Mouse (Mus musculus) right cerebral cortex, adult 2 months (tissue): ENCODE results near the gene Ddx19b.
"Not testable (repeated sequence)": the region's sequence is repeated elsewhere in the genome, so short reads cannot be mapped to it uniquely, and the experiment has no call there.

Source experiments
- DNase-seq, 2 experiments: peaks; one replicate each; pipeline ENCODE4 v3.0.0; 2021 to 2022; ENCODE audit warnings: low spot score in 2 of 2

Ddx19b gene

DNA sequence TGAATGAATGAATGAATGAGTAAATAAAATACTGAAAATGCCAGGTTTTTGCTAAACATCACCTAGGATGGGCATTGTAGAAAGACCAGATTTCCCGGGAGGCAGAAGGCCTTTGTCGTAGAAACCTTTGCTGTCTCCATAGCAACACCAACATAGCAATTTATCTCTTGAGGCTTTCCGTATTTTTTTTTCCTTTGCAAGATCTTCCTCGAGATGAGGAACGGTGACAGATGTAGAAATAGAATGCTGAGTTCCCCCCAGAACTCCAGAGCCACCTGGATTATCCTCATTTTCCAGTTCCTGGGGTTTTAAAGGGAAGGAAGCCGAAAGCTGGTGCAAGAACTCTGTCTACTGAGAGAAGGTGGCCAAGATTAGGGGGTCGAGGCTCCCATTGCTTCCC, 66.9 kb downstream of the Ddx19b start:
- DNase-seq: no peak

DNA sequence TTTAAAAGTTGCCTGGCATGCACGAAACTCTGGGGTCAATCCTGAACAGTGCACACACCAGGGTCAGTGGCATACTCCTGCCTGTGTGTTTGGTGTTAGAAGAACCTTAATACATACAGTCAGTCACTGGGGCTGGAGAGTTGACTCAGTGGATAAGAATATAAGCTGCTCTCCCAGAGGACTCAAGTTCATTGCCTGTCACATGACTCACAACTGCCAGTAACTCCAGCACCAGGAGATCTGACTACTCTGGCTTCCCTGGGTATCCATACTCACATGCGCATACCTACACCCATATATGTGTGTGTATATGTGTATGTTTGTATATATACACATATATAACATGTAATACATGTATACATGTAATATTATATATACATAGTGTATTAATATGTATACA, 68.5 kb downstream of the Ddx19b start:
- DNase-seq: no peak

DNA sequence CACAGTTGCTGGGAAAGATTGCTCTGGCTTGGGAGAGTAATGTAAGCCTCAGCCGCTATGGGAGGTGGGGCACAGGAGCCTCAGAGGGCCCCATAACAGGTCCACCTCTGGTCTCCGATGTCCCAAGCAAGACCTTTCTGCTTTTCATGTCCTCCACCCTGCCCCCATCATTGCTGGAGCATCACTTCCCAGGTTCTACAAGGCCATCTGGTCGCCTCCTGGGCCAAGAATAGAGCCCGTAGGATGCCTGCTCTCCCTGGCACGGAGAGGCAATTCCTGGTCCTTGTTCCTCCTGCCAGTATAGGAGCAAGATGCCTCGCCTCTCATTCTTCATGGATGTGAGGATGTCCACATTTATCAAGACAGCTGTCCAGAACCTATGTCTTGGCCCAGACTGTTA, 71.6 kb downstream of the Ddx19b start:
- no peak for DNase-seq

DNA sequence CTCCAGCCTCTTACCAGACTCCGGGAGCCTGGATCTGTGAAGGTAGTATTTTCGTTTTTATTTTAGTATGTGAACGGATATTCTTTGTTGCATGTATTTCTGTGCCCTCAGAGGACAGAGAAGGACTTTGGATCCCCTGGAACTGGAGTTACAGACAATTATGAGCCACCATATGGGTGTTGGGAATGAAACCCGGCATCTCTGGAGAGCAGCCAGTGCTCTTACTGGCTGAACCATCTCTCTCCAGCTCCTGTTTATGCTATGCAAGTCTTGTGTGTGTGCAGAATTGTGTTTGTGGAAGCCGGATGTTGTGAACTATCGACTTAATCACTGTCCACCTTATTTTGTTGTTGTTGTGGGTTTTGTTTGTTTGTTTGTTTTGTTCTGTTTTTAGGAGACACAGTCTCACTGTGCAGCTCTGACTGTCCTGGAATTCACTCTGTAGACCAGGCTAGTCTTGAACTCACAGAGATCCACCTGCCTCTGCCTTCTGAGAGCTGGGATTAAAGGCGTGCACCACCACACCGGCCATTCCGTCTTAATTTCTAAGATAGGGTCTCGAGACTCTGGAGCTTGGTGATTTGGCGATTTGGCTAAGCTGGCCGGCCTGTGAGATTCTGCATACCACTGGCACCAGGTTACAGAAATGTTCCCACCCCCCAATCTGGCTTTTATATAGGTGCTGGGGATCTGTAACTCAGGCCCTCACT, 72.3 kb downstream of the Ddx19b start:
- DNase-seq: no peak

DNA sequence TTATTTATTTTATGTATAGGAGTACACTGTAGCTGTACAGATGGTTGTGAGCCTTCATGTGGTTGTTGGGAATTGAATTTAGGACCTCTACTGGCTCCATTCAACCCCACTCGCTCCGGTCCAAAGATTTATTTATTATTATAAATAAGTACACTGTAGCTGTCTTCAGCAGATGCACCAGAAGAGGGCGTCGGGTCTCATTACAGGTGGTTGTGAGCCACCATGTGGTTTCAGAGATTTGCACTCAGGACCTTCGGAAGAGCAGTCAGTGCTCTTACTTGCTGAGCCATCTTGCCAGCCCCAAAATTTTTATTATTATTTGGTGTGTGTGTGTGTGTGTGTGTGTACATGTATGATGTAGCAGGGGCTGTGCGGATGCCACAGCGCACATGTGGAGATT, 73.0 kb downstream of the Ddx19b start:
- DNase-seq: not testable (repeated sequence)

DNA sequence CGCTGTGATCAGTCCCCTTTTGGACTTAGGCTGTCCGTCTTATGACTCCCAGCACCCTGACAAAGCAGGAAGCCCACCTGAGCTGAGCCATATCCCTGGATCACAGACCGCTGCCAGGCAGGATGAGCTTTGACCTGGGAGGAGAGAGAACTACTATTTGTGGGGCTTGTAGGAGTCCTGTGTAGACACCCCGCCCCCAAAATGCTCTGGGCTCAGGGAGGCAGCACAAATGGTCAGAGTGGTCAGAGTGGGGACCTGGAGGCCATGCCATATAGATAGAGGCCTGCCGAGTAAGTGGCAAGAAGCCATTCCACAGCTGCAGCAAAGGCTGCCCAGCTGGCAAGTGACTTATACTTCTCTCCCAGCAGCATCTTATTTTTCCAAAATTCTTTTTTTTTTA, 73.4 kb downstream of the Ddx19b start:
- no peak for DNase-seq

DNA sequence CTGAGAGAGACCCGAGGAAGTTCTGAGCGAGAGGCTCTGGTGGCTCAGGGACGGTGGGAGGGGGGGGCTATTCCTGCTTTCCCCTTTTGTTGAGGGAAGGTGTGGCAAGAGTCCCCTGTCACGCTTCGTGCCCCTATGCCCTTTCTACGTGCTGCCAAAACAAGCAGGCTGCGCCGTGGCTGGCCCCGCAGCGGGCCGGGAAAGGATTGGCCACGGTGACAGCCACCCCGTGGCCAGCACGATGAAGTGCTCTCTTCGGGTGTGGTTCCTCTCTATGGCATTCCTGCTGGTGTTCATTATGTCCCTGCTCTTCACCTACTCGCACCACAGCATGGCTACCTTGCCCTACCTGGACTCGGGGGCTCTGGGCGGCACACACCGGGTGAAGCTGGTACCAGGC, 74.1 kb downstream of the Ddx19b start:
- no peak for DNase-seq

DNA sequence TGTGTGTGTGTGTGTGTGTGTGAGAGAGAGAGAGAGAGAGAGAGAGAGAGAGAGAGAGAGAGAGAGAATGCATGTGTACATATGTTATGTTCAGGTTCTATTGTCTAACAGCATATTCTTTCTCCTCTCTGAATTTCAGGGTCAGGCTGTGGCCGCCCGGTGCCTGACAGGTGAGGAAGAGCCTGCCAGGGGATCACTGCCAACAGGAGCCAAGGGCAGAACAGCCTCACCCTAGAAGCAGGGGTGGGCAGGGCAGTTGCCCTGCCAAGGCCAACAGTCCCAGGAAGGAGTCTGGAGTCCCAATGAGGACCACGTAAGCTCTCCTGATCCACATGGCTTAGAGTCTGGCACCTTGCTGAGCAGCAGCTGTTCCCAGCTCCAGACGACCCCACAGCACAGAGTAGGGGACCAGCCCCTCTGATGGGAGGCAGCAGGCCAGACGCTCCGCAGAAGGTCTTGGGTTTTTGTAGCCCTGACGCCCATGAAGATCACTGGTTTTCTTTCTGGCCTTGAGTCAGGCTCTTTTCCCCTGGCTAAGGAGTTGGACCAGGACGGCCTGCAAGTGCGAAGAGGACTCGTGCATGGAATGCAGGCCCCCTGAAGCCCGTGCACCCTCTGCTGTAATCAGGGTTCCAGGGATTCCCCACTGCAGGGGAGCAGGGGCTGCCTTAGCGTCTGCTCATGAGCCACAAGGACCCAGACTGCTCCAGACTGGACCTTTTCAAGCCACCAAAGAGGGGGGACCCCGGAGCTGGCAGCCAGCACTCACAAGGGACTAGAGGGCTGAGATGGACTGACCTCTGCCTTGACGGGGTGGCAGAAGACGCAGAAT, 74.7 kb downstream of the Ddx19b start:
- DNase-seq: no peak

DNA sequence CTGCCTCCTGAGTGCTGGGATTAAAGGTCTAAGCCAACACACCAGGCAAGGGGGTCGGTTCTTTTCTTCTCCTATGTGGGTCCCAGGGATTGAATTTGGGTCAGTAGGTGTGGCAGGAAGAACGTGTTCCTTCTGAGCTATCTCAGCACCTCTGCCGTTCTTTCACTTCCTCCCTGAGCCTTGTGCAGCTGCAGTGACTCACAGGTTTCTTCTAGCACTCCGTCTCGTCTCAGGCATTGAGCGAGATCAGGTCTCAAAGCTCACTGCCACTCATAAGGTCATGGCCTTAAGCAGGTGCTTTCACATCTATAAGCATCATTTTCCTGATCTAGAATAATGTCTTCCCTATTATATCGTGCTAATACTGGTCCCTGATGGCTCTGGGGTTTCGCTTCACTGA, 76.8 kb downstream of the Ddx19b start:
- no peak for DNase-seq
